Mouse (Mus musculus): ENCODE measurements at regions not wholly inside any gene's neighbourhood (a gene's known extent, or its start where the extent isn't known, plus 50 kb on each side); places are given as distances from the start of the nearest gene placed in this dataset.

DNA sequence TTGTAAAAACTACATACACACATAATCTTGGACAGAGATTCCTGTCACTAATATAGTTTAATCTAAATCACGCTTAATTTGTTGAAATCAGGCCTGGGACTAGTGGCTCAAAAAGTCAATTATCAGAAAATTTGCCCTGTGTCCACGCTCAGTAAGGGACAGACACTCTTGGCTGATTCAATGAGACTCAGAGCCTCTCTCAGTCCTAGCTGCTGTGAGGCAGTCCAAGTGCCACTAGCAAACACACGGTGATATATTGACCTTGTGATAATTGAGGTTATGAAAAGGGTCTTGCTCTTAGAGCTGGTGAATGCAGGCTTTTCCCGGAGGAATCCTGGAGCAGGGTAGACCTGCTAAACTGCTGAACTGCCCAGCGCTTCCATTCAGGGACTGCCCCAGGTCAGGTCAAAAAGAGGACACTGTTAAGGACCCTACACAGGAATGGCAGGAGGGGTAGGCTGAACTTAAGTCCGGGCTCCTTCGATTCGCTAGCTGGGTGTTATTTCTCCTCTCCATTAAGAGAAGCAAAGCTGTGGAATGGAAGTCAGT lies 1521.9 kb upstream of the Slc10a2 start:
- TF ChIP-seq CTCF (IDR thresholded peaks at IDR 0.05; ENCODE audit: extremely low read depth, insufficient read length, insufficient replicate concordance, low read depth, low read length) (no peak), POLR2A (IDR thresholded peaks at IDR 0.05; ENCODE audit: low read depth, low read length) (no peak)
